Mouse (Mus musculus) heart, embryonic 16.5 days (tissue): Measurements from ENCODE around the gene 1700113H08Rik. TPM values are rescaled to one million over a fixed set of nuclear protein-coding genes. Genes with fewer than 3 reads are reported as not detected.

Source experiments
- ATAC-seq: fragments of 200-750 bp; cut with Nextera tagmentation; replicated peaks from 2 replicates; pipeline ENCODE4 v1.8.0; 2017; ENCODE audit warnings: moderate number of reproducible peaks; ENCODE audit not compliant: insufficient read depth, low FRiP score; ENCODE audit errors: extremely low read depth
- H3K27ac ChIP-seq: fragments of 300-500 bp; sonication (generic); 2 replicates; pipeline ENCODE4 v1.5.1; 2014; ENCODE audit warnings: mild to moderate bottlenecking, low read length, control low read depth, moderate library complexity
- H3K27me3 ChIP-seq: fragments of 300-500 bp; sonication (generic); 2 replicates; pipeline ENCODE4 v1.6.1; 2014; ENCODE audit warnings: low read length, mixed read lengths; ENCODE audit not compliant: control insufficient read depth, insufficient read depth
- H3K36me3 ChIP-seq: fragments of 300-500 bp; sonication (generic); 2 replicates; pipeline ENCODE4 v1.6.1; 2014; ENCODE audit not compliant: control insufficient read depth, insufficient read depth
- H3K4me1 ChIP-seq: fragments of 300-500 bp; sonication (generic); 2 replicates; pipeline ENCODE4 v1.6.1; 2014; ENCODE audit warnings: low read length, mixed read lengths; ENCODE audit not compliant: control insufficient read depth, insufficient read depth
- H3K4me2 ChIP-seq: fragments of 300-500 bp; sonication (generic); 2 replicates; pipeline ENCODE4 v1.6.1; 2014; ENCODE audit warnings: low read depth, mild to moderate bottlenecking, control low read depth, low read length
- H3K4me3 ChIP-seq: fragments of 300-500 bp; sonication (generic); 2 replicates; pipeline ENCODE4 v1.5.1; 2014; ENCODE audit warnings: mild to moderate bottlenecking, control low read depth, low read length
- H3K9ac ChIP-seq: fragments of 300-500 bp; sonication (generic); 2 replicates; pipeline ENCODE4 v1.6.1; 2014; ENCODE audit warnings: low read length, control low read depth
- H3K9me3 ChIP-seq: fragments of 300-500 bp; sonication (generic); replicated peaks from 2 replicates; pipeline ENCODE4 v1.6.1; 2016; ENCODE audit warnings: low read length; ENCODE audit not compliant: control insufficient read depth
- WGBS: fragments of 180-500 bp; shearing (Covaris S2); extraction: QIAGEN DNeasy Blood & Tissue Kit; methylation state at CpG from one replicate; pipeline ENCODE4 v1.1.7; 2014; 5-methylcytosine and 5-hydroxymethylcytosine counted together
- polyA plus RNA-seq: library from polyadenylated mRNA; unstranded; fragments of >200 nt; fragmentation: Nextera tagmentation; extraction: Ambion mirVana; gene quantifications from 2 replicates; pipeline ENCODE4 v1.2.1, GENCODE M21; 2015

1700113H08Rik gene
- polyA plus RNA-seq, 1 experiment from 2014 or later: 0.22 TPM

DNA sequence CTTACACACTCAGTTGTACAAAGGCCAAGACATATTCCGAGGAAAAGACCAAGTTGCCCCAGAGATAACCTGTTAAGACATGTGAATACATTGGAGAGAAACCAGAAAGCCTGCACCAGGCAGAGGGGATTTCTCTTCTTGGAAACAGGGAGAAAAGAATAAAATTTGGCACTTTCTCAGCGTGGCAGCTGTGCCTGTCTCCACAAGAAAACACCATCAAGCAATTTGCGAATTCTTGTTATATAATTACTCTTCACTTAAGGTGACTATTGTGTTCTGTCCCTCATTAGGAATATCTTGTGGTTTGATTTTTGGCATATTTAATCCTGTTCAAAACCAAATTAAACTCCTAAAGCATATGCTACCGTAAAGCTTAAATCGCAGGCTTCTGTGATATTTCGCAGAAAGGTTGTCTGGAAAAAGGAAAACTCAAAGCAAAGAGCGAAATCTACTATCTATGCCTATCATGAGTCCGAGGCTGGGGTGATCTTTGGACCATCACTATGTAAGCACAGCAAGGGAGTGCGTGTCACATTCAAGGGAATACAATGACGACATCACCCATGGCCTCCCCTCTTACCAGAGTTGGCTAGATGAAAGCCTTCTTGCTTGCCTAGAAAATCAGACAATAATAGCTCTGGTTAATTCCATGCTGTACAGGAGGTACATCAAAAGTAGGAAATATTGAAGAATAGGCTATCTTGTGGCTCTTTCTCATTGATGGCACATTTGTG lies 51.4 kb downstream of the 1700113H08Rik start:
- H3K4me1 ChIP-seq: peaks cover 4% of the 10 kb centered on the region; the same call in 1 of the 2 replicates
- H3K9ac ChIP-seq: no peak overlapping the region
- no peaks in the 10 kb centered on the region for H3K27me3 ChIP-seq

DNA sequence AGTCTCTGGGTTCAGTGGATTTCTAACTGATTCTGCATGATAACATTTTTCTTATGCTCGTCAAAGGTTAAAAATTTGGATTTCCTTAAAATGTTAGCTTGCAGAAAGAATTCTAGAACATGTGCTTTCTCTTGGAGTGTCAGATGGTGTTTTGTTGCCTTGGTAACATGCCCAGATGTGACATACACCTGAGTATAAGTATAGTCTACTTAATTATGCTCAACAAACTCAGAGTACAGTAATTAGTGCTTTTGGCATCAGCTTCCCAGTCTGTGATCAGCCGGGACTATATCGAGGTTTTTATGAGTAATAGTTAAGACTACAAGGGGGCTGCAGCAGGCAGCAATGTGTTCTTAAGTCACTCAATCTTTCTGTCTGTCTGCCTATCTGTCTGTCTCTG lies 53.1 kb downstream of the 1700113H08Rik start:
- H3K9ac ChIP-seq: no peak overlapping the region
- H3K4me3 ChIP-seq: no peak overlapping the region
- H3K27ac ChIP-seq: no peak overlapping the region
- no peak overlapping the region for H3K4me2 ChIP-seq
- no peaks in the 10 kb centered on the region for H3K36me3 ChIP-seq
- H3K9me3 ChIP-seq: no peaks in the 10 kb centered on the region
- ATAC-seq: no peak
- 83% methylated on average over 3 of the region's 3 CpGs for WGBS
- H3K4me1 ChIP-seq: peaks cover 4% of the 10 kb centered on the region; the same call in 1 of the 2 replicates
- H3K27me3 ChIP-seq: no peaks in the 10 kb centered on the region

More for the DNA sequence above, 51.4 kb downstream of the 1700113H08Rik start:
- Histone ChIP-seq H3K4me2 (no peak overlapping the region), H3K36me3 (no peaks in the 10 kb centered on the region), H3K9me3 (no peaks in the 10 kb centered on the region), H3K4me3 (no peak overlapping the region), H3K27ac (no peak overlapping the region)
- ATAC-seq: no peak
- 81% methylated on average over 10 of the region's 10 CpGs for WGBS

DNA sequence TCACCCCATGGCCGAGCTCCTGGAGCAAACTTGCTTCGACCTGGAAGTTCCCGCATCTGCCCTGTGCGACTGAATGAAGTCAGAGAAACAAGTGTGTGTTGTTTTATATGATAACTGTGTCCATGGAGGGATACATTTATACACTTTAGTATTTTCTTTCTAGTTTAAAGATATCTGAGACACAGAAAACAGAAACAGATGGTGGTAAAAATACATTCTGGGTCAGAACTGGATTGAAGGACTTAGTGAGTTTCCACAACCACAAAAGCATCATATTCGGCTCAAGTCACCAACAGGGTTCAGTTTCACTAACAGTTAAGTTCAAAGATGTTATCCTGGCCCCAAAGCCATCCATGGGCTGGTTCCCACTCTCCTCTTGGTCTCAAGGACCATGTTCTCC lies 67.2 kb downstream of the 1700113H08Rik start:
- Histone ChIP-seq H3K4me2 (no peak overlapping the region), H3K9ac (no peak overlapping the region), H3K4me3 (no peak overlapping the region), H3K27ac (no peak overlapping the region), H3K36me3 (no peaks in the 10 kb centered on the region), H3K4me1 (no peaks in the 10 kb centered on the region), H3K9me3 (peaks cover 2% of the 10 kb centered on the region; the same call in 1 of the 2 replicates), H3K27me3 (no peaks in the 10 kb centered on the region)
- ATAC-seq: no peak
- 84% methylated on average over 5 of the region's 5 CpGs for whole genome bisulfite sequencing

DNA sequence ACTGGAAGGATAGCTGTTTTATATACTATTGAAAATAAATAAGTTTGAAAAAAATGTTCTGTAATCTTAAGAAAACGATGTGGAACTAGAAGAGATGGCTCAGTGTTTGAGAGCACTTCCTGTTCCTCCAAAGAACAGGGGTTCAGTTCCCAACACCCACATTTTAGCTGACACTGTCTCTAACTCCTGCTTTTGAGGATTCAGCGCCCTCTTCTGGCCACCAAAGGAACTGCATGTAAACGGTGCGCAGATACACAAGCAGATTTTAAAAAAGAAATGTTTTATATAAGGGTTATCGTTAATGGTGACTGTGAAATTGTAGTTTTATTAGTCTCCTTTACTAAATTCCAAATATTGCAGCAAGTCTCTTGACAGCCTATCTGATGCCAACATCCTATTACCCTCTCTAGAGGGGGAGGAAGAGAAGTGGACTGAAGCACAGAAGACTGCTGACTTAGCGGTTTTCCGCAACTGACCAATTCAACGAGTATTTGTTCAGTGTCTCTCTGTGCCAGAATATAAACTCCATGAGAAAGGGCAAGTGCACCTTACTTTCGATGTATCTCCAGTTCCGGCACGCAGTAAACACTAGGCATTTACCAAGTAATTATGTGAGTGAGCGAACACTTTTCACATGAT lies 68.5 kb downstream of the 1700113H08Rik start:
- Histone ChIP-seq H3K4me1 (no peaks in the 10 kb centered on the region), H3K4me2 (no peak overlapping the region), H3K36me3 (no peaks in the 10 kb centered on the region), H3K27ac (no peak overlapping the region), H3K9me3 (peaks cover 2% of the 10 kb centered on the region; the same call in 1 of the 2 replicates), H3K9ac (no peak overlapping the region), H3K4me3 (no peak overlapping the region), H3K27me3 (no peaks in the 10 kb centered on the region)
- WGBS: 81% methylated on average over 12 of the region's 12 CpGs
- no peak for ATAC-seq

DNA sequence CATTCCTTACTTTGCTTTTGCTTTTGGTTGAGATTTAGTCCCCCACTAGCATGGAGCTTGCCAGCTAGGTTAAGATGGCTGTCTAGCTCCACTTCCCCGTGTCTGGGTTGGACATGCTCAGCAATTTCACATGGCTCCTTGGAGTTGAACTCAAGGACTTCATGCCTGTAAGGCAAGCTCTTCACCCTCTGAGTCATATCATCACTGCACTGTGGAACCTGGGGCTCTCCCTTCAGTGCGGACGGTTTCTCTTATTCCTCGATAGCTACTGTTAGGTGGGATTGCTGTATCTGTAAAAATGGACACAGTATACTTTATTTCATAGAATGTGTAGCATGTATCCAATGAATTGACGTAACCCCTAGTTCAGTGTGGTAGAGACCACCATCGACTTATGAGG lies 93.2 kb downstream of the 1700113H08Rik start:
- no peak for ATAC-seq
- Histone ChIP-seq H3K9me3 (no peaks in the 10 kb centered on the region), H3K4me2 (no peak overlapping the region), H3K4me3 (no peak overlapping the region), H3K36me3 (no peaks in the 10 kb centered on the region), H3K27me3 (no peaks in the 10 kb centered on the region), H3K27ac (no peak overlapping the region), H3K4me1 (no peaks in the 10 kb centered on the region), H3K9ac (no peak overlapping the region)
- WGBS: 86% methylated on average over 6 of the region's 6 CpGs

DNA sequence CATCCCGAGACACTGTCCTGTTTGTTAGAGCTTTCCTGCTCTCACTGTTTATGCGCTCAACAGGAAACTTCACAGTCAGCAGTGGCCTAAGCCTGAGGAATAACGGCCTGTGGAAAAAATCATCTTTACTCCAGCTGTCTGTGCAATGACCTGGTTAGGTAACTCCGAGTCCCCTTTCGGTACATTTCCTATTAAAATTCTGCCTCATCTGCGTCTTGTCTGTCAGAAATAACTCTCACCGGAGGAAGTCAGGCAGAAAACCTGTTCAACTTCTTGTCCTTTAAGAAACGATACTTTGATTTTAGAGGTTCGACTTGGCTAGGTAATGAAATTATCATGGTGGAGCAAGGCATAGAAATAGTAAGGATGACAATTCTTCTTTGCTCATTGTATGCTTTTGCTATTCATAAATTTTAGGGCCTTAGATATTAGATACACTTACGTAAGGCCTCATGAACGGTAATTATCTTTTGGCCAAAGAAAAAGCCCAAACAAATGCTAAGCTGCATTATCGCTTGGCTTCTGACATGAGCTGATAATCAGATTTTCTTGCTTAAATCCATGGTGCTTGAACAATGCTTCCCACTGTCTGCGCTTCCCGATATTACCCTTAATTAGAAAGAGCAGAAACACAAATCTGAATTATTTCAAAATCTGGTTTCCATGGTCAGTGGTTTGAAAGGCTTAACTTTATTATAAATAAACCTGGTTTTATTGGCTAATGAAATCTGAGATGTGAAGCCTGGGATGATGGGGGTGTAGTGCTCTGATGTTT lies 96.1 kb downstream of the 1700113H08Rik start:
- 77% methylated on average over 14 of the region's 14 CpGs for WGBS
- H3K27me3 ChIP-seq: no peaks in the 10 kb centered on the region
- H3K4me3 ChIP-seq: no peak overlapping the region
- no peak overlapping the region for H3K4me2 ChIP-seq
- no peaks in the 10 kb centered on the region for H3K9me3 ChIP-seq
- no peak overlapping the region for H3K9ac ChIP-seq
- no peak overlapping the region for H3K27ac ChIP-seq
- ATAC-seq: no peak
- no peaks in the 10 kb centered on the region for H3K36me3 ChIP-seq
- H3K4me1 ChIP-seq: no peaks in the 10 kb centered on the region

DNA sequence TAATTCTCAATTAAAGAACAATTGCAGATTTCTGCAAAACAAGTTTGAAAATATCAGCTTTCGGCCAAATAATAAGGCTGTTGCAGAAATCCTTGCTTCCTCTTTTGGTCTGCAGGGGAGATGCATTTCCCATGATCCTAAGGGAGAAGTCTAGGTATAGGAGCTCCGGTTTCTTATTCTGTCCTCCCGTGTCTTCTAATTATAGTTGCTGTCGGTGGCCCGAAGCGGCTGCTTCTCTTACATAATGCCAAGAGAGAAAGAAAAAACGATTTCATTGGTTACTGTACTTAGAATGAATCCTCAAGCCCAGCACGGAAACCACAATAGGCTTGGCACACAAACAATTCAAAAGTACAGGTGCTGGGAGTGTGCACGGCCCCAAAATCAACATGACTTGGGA lies 101.9 kb downstream of the 1700113H08Rik start:
- WGBS: 67% methylated on average over 9 of the region's 9 CpGs

DNA sequence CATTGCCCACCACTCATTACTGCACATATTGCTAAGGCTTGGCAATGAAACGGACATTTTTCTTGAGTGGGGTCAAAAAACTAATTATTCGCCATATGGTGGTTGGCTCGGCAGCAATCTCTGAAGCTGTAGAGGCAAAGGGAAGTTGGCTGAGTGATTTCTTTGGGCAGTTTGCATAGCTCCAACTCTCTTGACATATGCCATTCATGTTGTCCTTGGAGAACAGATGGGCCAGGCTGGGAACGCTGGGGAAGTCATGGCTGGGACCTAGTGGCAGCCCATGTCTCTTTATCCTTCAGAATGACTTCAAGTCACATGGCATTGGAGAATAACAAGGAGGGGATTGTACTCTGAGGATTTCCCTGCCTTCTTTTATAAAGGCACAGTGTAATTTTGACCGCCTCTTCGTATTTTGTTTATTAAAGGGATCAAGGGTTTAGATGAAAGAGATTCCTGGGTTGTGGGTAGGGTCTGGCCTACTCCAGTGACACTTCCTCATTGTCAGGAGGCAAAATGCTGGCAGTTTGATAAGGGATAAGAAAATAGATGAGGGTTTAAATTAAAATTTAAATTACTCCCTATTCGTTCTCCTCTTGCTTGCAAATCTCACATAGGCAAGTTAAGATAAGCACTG lies 138.4 kb downstream of the 1700113H08Rik start:
- H3K9ac ChIP-seq: no peak overlapping the region
- no peak overlapping the region for H3K4me3 ChIP-seq
- no peaks in the 10 kb centered on the region for H3K4me1 ChIP-seq
- no peak overlapping the region for H3K27ac ChIP-seq
- H3K36me3 ChIP-seq: no peaks in the 10 kb centered on the region
- no peak for ATAC-seq
- no peak overlapping the region for H3K4me2 ChIP-seq
- WGBS: 74% methylated on average over 7 of the region's 7 CpGs
- no peaks in the 10 kb centered on the region for H3K9me3 ChIP-seq
- H3K27me3 ChIP-seq: no peaks in the 10 kb centered on the region

More for the DNA sequence above, 101.9 kb downstream of the 1700113H08Rik start:
- ATAC-seq: no peak
- no peaks in the 10 kb centered on the region for H3K36me3 ChIP-seq
- no peak overlapping the region for H3K27ac ChIP-seq
- no peak overlapping the region for H3K4me2 ChIP-seq
- H3K27me3 ChIP-seq: no peaks in the 10 kb centered on the region
- H3K9me3 ChIP-seq: no peaks in the 10 kb centered on the region
- H3K4me3 ChIP-seq: no peak overlapping the region
- H3K9ac ChIP-seq: no peak overlapping the region
- no peaks in the 10 kb centered on the region for H3K4me1 ChIP-seq
